Mouse (Mus musculus): ENCODE results near the gene Gm6525.

DNA sequence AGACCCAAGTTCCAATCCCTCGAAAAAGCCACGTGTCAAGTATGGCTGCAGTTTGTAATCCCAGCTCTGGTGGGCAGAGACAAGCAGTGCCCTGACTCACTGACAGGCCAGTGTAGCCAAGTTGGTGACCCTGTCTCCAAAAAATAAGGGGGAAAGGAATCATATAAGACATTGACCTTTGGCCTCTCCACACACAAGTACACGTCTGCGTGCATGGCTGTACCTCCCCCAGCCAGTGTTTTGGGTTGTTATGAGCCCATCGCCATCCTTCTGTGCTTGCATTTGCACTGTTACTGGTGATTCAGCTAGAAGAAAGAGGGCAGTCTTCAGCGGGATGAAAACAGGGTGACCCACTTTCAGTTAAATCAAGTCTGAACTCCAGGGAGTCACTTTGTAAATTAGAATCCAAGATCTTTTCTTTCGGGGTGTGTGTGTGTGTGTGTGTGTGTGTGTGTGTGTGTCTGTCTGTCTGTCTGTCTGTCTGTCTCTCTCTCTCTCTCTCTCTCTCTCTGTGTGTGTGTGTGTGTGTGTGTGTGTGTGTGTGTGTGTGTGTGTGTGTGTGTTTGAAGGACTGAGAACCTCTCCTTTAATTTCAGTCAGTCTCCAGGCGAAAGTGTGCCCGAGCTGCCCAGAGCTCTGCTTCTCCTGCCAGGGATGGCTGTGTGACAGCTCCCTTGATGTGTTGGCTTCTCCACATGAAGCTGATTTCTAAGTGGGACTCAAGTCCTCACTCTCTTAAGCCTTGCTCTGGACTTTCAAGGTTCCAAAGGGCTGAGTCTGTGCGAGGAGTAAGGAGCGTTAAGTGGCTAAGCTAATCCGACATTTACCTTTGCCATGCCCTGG, 43.4 kb downstream of the Gm6525 start:
- TF ChIP-seq POLR2A (IDR thresholded peaks at IDR 0.05; ENCODE audit: low read depth, low read length): no peak
- no peak for TF ChIP-seq ELF1 (IDR thresholded peaks at IDR 0.05; ENCODE audit: low read depth, low read length)
- TF ChIP-seq RCOR1 (conservative IDR thresholded peaks at IDR 0.05; ENCODE audit: low read depth, low read length): no peak
- TF ChIP-seq MAZ (IDR thresholded peaks at IDR 0.05; ENCODE audit: low read depth, low read length): no peak
- TF ChIP-seq CTCF (conservative IDR thresholded peaks at IDR 0.05 in 1 of 2, IDR thresholded peaks at IDR 0.05 in 1 of 2; ENCODE audit: low read depth in 2 of 2, low read length in 2 of 2): no peak
- TF ChIP-seq HCFC1 (IDR thresholded peaks at IDR 0.05; ENCODE audit: low read depth, low read length): no peak
- no peak for TF ChIP-seq EP300 (IDR thresholded peaks at IDR 0.05; ENCODE audit: low read length)
- TF ChIP-seq ZNF384 (IDR thresholded peaks at IDR 0.05; ENCODE audit: low read depth, low read length): no peak
- no peak for TF ChIP-seq E2F4 (IDR thresholded peaks at IDR 0.05; ENCODE audit: insufficient replicate concordance, low read depth, low read length)
